Mouse (Mus musculus) bone marrow, adult 2 months (tissue): ENCODE results near the gene Decr2. TPM values are rescaled to one million over a fixed set of nuclear protein-coding genes. Genes with fewer than 3 reads are reported as not detected.
A peak's percentile ranks its signal among the peaks of the same experiment; 100 is the strongest.
"Not testable (repeated sequence)": the region's sequence is repeated elsewhere in the genome, so short reads cannot be mapped to it uniquely, and the experiment has no call there.

Source experiments
- H3K27ac ChIP-seq: fragments of 200-500 bp; 2 replicates; pipeline ENCODE4 v1.5.1; 2012; ENCODE audit warnings: low read depth, mild to moderate bottlenecking, control low read depth, inconsistent platforms, low read length; ENCODE audit not compliant: control insufficient read depth, poor library complexity, insufficient read depth
- H3K4me1 ChIP-seq: fragments of 200-500 bp; 2 replicates; pipeline ENCODE4 v1.6.1; 2011; ENCODE audit warnings: low read length; ENCODE audit not compliant: control insufficient read depth, insufficient read depth
- H3K4me3 ChIP-seq: fragments of 200-500 bp; replicated peaks from 2 replicates; pipeline ENCODE3; 2011; ENCODE audit warnings: mild to moderate bottlenecking, low read depth, low read length, control low read depth; ENCODE audit not compliant: control insufficient read depth
- CTCF ChIP-seq: fragments of 200-500 bp; IDR thresholded peaks from 2 replicates; pipeline ENCODE4 v1.5.1; 2011; ENCODE audit warnings: low read length, control low read depth; ENCODE audit not compliant: control insufficient read depth, insufficient read depth
- POLR2A ChIP-seq: fragments of 200-500 bp; IDR thresholded peaks from 2 replicates; pipeline ENCODE4 v1.6.1; 2011; ENCODE audit warnings: low read depth, mild to moderate bottlenecking, control low read depth, low read length, borderline replicate concordance; ENCODE audit not compliant: control insufficient read depth
- WGBS: fragments of 180-500 bp; shearing (Covaris S2); methylation state at CpG from one replicate; pipeline ENCODE4 v1.1.7; 2018; 5-methylcytosine and 5-hydroxymethylcytosine counted together
- polyA plus RNA-seq: library from polyadenylated mRNA; stranded (reverse); fragments of >200 nt; gene quantifications from 2 replicates; pipeline ENCODE4 v1.2.4, GENCODE M21; 2011; ENCODE audit warnings: low replicate concordance; ENCODE audit not compliant: missing spikeins, insufficient read depth, insufficient read length

Gene Decr2
- polyA plus RNA-seq, 1 experiment, result 5.6 TPM

DNA sequence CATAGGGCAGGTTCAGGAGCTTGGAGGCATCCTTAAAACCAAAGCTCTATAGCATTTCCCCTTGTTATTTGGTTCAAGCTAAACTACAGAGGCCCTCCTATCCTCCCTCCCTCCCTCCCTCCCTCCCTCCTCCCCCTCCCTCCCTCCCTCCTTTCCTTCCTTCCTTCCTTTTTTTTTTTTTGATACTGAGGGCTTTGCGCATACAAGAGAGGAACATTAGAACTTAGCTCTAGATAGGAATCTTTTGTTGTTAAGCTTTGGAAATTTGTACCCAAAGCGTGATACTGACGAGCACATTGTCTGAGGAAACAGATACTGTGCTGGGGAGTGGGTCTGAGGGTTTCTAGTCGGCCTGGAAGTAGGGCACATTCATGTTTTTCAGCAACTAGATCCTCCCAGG lies 15.5 kb upstream of the Decr2 start:
- 12% methylated on average over 4 of the region's 4 CpGs for WGBS
- TF ChIP-seq CTCF (no peak), POLR2A (no peak)
- H3K27ac ChIP-seq, result no peak overlapping the region
- H3K4me3 ChIP-seq, result no peak overlapping the region
- no peaks in the 10 kb centered on the region; the same call in 1 of the 2 replicates for H3K4me1 ChIP-seq

DNA sequence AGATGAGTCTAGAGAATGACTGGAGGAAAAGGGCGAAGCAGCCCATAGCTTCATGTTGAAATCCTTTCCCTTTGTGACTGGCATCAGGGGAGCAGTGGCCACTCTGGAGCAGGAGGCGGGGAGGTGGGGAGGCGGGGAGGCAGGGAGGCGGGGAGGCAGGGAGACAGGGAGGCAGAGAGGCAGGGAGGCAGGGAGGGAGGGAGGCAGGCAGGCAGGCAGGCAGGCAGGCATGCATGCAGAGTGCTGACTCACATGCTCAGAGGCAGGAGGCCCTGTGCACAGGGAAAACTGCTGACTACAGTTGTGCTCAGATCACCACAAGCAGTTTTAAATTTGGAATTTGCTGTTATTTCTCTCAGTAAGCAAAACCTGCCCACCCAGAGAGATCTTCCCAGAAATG lies 11.3 kb upstream of the Decr2 start:
- H3K4me1 ChIP-seq, result no peaks in the 10 kb centered on the region; the same call in 1 of the 2 replicates
- 69% methylated on average over 4 of the region's 4 CpGs for WGBS
- TF ChIP-seq POLR2A (no peak), CTCF (no peak)
- H3K27ac ChIP-seq, result no peak overlapping the region
- H3K4me3 ChIP-seq, result no peak overlapping the region

DNA sequence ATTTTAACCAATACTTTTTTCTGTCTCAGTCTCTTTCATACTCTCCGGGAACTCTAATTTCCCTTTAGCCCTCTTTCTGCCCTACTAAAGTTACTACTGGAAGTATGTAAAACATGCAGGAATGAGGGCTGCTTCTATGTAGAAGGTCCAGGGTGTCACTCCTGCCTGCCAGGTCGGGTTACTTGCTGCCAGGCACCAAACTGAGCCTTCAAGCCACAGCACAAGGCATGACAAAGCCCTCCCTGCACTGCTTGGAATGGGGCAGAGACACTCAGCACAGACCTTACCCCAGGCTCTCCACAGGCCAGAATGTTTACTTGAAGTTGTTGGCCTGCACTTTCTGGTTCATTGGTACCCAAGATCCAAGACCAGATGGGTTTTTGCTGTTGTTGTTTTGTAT lies 10.0 kb upstream of the Decr2 start:
- Histone ChIP-seq H3K4me3 (no peak overlapping the region), H3K4me1 (no peaks in the 10 kb centered on the region; the same call in 1 of the 2 replicates), H3K27ac (no peak overlapping the region)
- WGBS, result 47% methylated on average over 2 of the region's 2 CpGs
- TF ChIP-seq CTCF (no peak), POLR2A (no peak)

DNA sequence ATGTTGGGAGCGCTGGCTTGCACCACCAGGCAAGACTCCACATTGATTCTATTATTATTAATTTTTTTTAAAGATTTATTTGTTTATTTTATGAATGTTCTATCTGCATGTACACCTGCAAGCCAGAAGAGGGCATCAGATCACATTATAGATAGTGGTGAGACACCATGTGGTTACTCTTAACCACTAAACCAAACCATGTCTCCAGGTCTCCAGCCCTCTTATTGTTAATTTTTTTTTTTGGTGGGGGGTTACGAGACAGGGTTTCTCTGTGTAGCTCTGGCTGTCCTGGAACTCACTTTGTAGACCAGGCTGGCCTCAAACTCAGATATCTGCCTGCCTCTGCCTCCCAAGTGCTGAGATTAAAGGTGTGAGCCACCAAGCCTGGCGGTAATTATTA lies 9.2 kb upstream of the Decr2 start:
- H3K4me3 ChIP-seq, H3K4me1 ChIP-seq, H3K27ac ChIP-seq: not testable (repeated sequence)
- WGBS, result 46% methylated on average over 3 of the region's 3 CpGs

DNA sequence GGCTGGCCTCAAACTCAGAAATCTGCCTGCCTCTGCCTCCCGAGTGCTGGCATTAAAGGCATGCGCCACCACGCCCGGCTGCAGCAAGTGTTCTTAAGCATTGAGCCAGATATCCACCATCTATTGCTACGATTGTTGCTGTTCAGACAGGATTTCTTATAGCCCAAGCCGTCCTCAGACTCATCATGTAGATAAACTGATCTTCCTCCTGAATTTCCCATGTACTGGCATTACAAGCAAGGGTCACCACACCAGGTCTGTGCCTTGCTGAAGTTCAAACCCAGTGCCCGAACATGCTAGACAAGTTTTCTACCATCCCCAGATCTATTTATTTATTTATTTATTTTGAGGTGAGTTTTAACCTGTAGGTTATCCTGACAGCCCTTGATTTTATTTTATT lies 8.3 kb upstream of the Decr2 start:
- H3K4me3 ChIP-seq, result no peak overlapping the region
- no peak overlapping the region for H3K27ac ChIP-seq
- no peaks in the 10 kb centered on the region; the same call in 1 of the 2 replicates for H3K4me1 ChIP-seq
- TF ChIP-seq POLR2A (no peak), CTCF (no peak)
- 82% methylated on average over 7 of the region's 7 CpGs for WGBS

DNA sequence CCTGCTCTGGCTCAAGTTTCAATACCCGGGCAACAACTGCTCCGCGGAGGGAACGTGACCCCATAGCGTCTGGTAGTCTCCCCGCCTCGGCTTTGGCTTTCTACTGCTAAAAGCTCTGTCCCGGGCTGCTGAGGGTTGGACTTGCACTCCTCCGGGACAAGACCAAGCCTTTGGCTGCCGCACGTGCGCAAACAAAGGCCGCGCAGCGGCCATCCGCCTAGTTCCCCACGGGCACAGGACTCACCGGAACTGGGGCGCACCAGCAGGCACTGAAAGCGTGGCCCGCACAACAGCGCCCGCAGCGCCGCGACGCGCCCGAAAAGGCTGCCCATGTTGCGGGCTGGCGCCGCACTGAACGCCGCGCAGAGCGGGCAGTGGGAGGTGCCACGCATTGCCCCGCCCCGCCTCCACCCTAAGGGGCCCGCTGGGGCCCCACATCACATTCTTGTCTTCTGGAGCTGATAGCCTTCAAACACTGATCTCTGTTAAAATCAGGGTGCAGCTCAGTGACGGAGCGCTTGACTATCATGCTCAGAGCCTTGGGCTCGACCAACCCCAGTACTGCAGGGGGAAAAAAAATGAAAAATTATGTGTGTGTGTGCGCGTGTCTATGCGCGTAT lies 5.1 kb upstream of the Decr2 start, which contains the start of gene Nme4:
TSS of gene Nme4 (minus strand) at position 482 of the 620 bp plus-strand sequence.
- Histone ChIP-seq H3K4me1 (no peaks in the 10 kb centered on the region; the same call in 1 of the 2 replicates), H3K4me3 (peak within 1 kb of the TSS; percentile 58), H3K27ac (peak within 1 kb of the TSS; percentile 55; the same call in 1 of the 2 replicates)
- 2% methylated on average over 47 of the region's 47 CpGs for WGBS
- TF ChIP-seq CTCF, result no peak
- peak; percentile 40; the same call in 1 of the 2 replicates for TF ChIP-seq POLR2A

DNA sequence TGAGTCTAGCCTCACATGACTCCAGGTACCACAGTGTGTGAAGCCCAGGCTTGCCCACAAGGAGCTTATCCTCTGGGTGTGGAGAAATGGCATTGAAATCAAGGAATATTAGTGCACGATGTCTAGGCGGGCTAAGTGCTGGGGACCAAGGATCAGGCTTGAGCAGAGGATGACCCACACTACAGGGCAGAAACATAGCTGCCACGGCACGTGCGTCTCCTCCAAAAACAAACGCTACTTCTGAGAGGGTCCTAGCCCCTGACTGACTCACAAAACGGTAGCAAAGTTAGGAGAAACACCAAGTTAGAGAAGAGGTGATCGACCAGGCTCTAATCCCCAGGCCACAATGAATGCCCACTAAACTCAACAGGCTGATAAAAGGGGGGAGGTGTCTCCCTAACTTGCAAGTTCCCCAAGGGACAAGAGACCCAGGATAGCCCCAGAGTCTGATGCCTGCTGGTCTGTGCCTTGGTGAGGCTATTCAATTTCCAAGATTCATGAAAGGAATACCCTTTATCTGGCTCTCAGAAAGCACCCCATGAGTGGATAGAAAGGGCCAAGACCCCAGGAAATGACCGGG lies 4.5 kb upstream of the Decr2 start:
- 42% methylated on average over 9 of the region's 9 CpGs for WGBS
- peak overlapping the region; percentile 55; the same call in 1 of the 2 replicates for H3K27ac ChIP-seq

DNA sequence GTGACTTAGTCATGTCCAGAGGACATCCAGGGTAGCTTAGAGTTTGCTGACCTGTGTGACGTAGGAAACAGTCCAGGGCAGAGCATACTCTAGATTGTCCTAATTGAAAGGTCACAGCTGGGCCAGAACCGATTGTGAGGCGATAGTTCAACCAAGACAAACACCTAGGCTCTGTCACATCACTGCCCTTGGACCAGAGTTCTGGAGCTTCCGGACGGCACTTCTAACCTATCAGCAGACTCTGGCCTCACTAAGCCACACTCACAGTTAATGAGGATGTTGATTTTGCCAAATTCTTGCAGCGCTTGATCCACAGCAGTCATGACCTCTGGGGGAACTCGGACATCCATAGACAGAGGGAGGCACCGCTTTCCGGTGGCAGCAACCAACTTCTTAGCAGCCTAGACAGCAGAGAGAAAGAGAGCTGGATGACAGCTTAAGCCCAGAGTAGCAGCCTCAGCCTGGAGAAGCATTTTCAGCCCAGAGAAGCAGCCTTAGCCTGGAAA lies 3.0 kb downstream of the Decr2 start:
- H3K27ac ChIP-seq, result no peak overlapping the region
- no peaks in the 10 kb centered on the region for H3K4me1 ChIP-seq
- TF ChIP-seq POLR2A (no peak), CTCF (no peak)
- no peak overlapping the region for H3K4me3 ChIP-seq
- WGBS, result 87% methylated on average over 9 of the region's 9 CpGs

More for the DNA sequence above, 4.5 kb upstream of the Decr2 start:
- TF ChIP-seq CTCF (no peak), POLR2A (no peak)
- H3K4me1 ChIP-seq, result no peaks in the 10 kb centered on the region; the same call in 1 of the 2 replicates
- H3K4me3 ChIP-seq, result peak overlapping the region; percentile 58
